Mouse (Mus musculus) urinary bladder, postnatal 0 days (tissue): ENCODE results near the gene Myo7a. TPM values are rescaled to one million over a fixed set of nuclear protein-coding genes. Genes with fewer than 3 reads are reported as not detected.

Experiments
- polyA plus RNA-seq: library from polyadenylated mRNA; unstranded; fragments of >200 nt; fragmentation: Nextera tagmentation; extraction: Ambion mirVana; gene quantifications from 2 replicates; pipeline ENCODE4 v1.2.1, GENCODE M21; 2015

Gene Myo7a
- 7.6 and 8.0 TPM in 2 replicates for polyA plus RNA-seq

GRCm38 (mm10) chr7:98119179-98119960, at the start of gene Myo7a:
TSS of gene Myo7a (minus strand) at chr7:98119524.

GRCm38 (mm10) chr7:98145402-98145801, 26.1 kb upstream of the Myo7a start, which contains the start of gene Omp:
TSS of gene Omp (minus strand) at chr7:98145502.

Other genes starting within 250 kb of the Myo7a start
- not detected in 2 replicates for gene Gdpd4, start 199.6 kb downstream of the Myo7a start, polyA plus RNA-seq
- gene Omp, start 26.0 kb upstream of the Myo7a start, polyA plus RNA-seq = 1.1 and 1.6 TPM in 2 replicates
- gene Capn5, start 58.8 kb upstream of the Myo7a start, polyA plus RNA-seq = 24.1 and 26.1 TPM in 2 replicates
- not detected in 2 replicates for gene B3gnt6, start 80.0 kb upstream of the Myo7a start, polyA plus RNA-seq
- 34.2 and 35.7 TPM in 2 replicates for gene Acer3, start 201.7 kb upstream of the Myo7a start, polyA plus RNA-seq
- 7.9 and 8.6 TPM in 2 replicates for gene Tsku, start 241.8 kb upstream of the Myo7a start, polyA plus RNA-seq